Mouse (Mus musculus): Measurements from ENCODE around the gene Csf2ra. TPM values are rescaled to one million over a fixed set of nuclear protein-coding genes. Genes with fewer than 3 reads are reported as not detected.
"Not testable (repeated sequence)": the region's sequence is repeated elsewhere in the genome, so short reads cannot be mapped to it uniquely, and the experiment has no call there.

Gene Csf2ra
- polyA plus RNA-seq, 1 experiment from 2014 or later: 17.1 TPM

- H3K4me3 ChIP-seq; DNase-seq (ENCODE audit: low spot score); H3K9me3 ChIP-seq (replicated peaks); H3K27ac ChIP-seq (replicated peaks); H3K4me1 ChIP-seq; H3K27me3 ChIP-seq (ENCODE audit: low read depth, poor library complexity, severe bottlenecking); H3K36me3 ChIP-seq: not testable (repeated sequence)
- 89% methylated on average over 4 of the region's 4 CpGs for WGBS
Observed at GRCm38 (mm10) chr19:61247334-61247733, 19.1 kb upstream of the Csf2ra start.

DNA sequence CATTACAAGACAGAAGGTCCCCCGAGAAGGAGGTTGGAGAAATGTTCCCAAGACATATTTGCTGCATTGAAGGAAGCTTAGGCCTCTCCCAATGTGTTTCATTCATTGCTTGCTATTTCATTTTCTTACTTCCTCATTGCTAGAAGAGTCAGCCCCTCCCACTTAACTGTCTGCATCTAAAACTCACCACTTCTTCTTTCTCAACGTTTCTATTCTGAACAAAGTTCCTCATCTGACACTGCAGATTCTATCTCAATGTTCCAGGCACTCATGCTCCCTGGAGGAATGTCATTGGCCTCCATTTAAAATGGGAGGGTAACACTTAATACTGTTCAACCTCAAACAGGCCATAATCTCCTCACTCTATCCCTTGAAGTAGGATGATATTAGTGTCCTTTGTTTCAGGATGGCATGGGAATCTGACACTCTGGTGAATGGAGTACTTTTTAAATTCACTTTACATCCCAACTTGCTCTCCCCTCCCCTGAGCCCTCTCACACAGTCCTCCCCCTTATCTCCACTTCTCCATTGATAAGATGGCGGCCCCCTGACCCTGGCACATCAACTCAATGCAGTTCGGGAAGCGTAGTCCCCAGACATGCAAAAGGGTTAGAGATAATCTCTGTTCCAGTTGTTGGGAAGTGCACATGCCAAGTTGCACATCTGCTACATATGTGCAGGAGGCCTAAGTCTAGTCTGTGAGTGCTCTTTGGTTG lies 16.6 kb upstream of the Csf2ra start:
- no peak for DNase-seq (ENCODE audit: low spot score)
- Histone ChIP-seq H3K36me3 (no peaks in the 10 kb centered on the region), H3K4me1 (no peaks in the 10 kb centered on the region), H3K9me3 (replicated peaks) (no peaks in the 10 kb centered on the region), H3K4me3 (no peak overlapping the region), H3K27me3 (ENCODE audit: low read depth, poor library complexity, severe bottlenecking) (no peaks in the 10 kb centered on the region), H3K27ac (replicated peaks) (no peak overlapping the region)
- 79% methylated on average over 5 of the region's 5 CpGs for WGBS

DNA sequence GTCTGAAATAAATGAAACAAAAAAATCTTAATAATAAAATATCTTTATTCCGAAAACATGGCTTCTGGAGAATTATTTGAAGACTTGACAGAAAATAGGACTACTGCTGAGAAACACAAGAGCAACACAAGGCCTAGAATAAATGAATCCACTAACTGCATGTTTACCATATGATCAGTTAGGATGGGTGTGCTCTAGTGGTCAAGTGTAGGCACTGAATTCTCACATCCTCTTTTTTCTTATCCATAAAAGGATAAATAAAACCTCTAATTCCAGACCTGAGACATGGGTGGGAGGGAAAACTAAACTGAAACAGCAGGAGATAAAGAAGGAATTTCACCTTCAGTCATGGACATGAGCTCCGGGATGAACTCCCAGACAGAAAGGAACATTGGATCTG lies 9.7 kb upstream of the Csf2ra start:
- no peaks in the 10 kb centered on the region for H3K36me3 ChIP-seq
- no peaks in the 10 kb centered on the region for H3K27me3 ChIP-seq (ENCODE audit: low read depth, poor library complexity, severe bottlenecking)

DNA sequence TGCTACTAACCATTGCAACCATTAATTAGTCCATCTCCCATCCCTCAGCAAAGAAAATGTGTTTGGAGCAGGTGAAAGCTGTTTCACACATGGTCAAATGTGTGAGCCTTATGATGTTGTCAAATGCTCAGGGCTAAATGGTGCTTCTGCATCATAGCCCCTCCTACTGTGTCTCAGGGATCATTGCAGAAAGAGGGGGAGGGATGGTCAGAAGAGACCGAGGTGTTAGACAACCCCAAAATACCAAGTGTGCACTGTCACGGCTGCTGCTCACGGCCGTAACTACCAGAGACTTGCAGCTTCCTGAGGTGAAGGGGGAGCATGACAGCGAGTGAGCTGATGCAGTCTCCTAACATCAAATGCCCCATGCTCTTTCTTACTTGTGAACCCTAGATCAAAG lies 6.3 kb upstream of the Csf2ra start:
- no peak for DNase-seq (ENCODE audit: low spot score)
- Histone ChIP-seq H3K4me1 (no peaks in the 10 kb centered on the region), H3K36me3 (no peaks in the 10 kb centered on the region), H3K27ac (replicated peaks) (no peak overlapping the region), H3K9me3 (replicated peaks) (no peaks in the 10 kb centered on the region), H3K27me3 (ENCODE audit: low read depth, poor library complexity, severe bottlenecking) (no peaks in the 10 kb centered on the region), H3K4me3 (no peak overlapping the region)
- 70% methylated on average over 5 of the region's 5 CpGs for WGBS

More for the DNA sequence above, 9.7 kb upstream of the Csf2ra start:
- 88% methylated on average over 2 of the region's 2 CpGs for WGBS
- no peak for DNase-seq (ENCODE audit: low spot score)
- H3K4me1 ChIP-seq: no peaks in the 10 kb centered on the region
- no peak overlapping the region for H3K4me3 ChIP-seq
- H3K9me3 ChIP-seq (replicated peaks): no peaks in the 10 kb centered on the region
- H3K27ac ChIP-seq (replicated peaks): no peak overlapping the region

DNA sequence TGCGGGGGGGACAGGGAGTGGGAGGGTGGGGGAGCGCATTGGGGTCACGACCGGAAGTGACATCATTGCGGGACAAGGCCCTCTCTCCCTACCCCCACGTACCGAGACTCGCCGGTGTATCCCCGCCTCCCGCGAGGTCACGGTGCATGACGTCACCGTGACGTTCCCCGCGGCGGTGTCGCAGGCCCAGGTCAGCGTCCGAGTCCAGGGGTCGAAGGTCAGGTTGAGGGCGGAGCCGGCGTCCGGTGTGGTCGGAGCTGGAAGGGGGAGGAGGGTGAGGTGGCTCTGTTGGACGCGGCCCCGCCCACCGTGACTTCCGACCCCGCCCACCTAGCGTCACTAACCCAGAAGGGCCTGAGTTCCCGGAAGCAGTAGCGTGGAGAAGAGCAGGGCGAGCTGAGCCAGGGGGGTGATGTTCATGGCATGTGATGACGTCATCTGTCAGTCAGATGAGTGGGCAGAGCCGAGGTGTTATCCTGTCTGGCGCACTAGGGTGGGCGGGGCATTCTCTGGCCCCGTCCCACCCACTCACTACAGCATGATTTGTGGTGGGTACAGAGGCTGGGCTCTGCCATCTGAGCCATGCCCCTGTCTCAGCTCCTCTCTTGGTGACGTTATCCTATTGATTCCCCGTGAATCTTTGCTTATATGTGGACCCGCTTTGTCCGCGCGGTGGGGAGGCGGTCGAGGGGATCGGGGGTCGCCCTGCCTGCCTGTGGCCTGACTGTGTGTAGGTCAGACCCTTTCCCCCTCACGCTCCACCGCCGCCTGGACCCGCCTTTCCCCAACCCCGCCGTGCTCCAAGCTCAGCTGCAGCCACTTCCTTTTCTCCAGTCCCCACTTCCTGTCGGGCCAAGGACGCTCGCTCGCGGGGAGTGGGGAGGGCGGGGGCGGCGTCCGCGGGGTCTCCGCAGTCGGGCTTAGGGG lies 1.0 kb downstream of the Csf2ra start:
- Histone ChIP-seq H3K4me3 (peak overlapping the region; percentile 69), H3K4me1 (peaks cover 27% of the 10 kb centered on the region), H3K27me3 (ENCODE audit: low read depth, poor library complexity, severe bottlenecking) (no peaks in the 10 kb centered on the region), H3K36me3 (no peaks in the 10 kb centered on the region), H3K27ac (replicated peaks) (peak overlapping the region; percentile 88), H3K9me3 (replicated peaks) (peaks cover 25% of the 10 kb centered on the region)
- WGBS: 5% methylated on average over 71 of the region's 71 CpGs
- DNase-seq (ENCODE audit: low spot score): peak; percentile 92

- Histone ChIP-seq H3K27ac (replicated peaks) (peak overlapping the region; percentile 88), H3K4me3 (peak overlapping the region; percentile 69), H3K9me3 (replicated peaks) (peaks cover 25% of the 10 kb centered on the region), H3K36me3 (no peaks in the 10 kb centered on the region), H3K27me3 (ENCODE audit: low read depth, poor library complexity, severe bottlenecking) (no peaks in the 10 kb centered on the region), H3K4me1 (peaks cover 27% of the 10 kb centered on the region)
- WGBS: 5% methylated on average over 71 of the region's 71 CpGs
- DNase-seq (ENCODE audit: low spot score): peak; percentile 79
Observed at GRCm38 (mm10) chr19:61226401-61226927, 1.8 kb downstream of the Csf2ra start.

GRCm38 (mm10) chr19:61225526-61226400 lies 2.5 kb downstream of the Csf2ra start:
- DNase-seq (ENCODE audit: low spot score): peak; percentile 89
- peaks cover 25% of the 10 kb centered on the region for H3K9me3 ChIP-seq (replicated peaks)
- peak overlapping the region; percentile 88 for H3K27ac ChIP-seq (replicated peaks)
- H3K4me1 ChIP-seq: peaks cover 27% of the 10 kb centered on the region
- H3K36me3 ChIP-seq: no peaks in the 10 kb centered on the region
- no peaks in the 10 kb centered on the region for H3K27me3 ChIP-seq (ENCODE audit: low read depth, poor library complexity, severe bottlenecking)
- 7% methylated on average over 70 of the region's 70 CpGs for WGBS
- peak overlapping the region; percentile 69 for H3K4me3 ChIP-seq

- peaks cover 27% of the 10 kb centered on the region for H3K4me1 ChIP-seq
- H3K9me3 ChIP-seq (replicated peaks): peaks cover 25% of the 10 kb centered on the region
- no peaks in the 10 kb centered on the region for H3K27me3 ChIP-seq (ENCODE audit: low read depth, poor library complexity, severe bottlenecking)
- H3K4me3 ChIP-seq: peak overlapping the region; percentile 69
- no peaks in the 10 kb centered on the region for H3K36me3 ChIP-seq
- peak; percentile 19 for DNase-seq (ENCODE audit: low spot score)
- H3K27ac ChIP-seq (replicated peaks): peak overlapping the region; percentile 88
- WGBS: 26% methylated on average over 53 of the region's 53 CpGs
Observed at GRCm38 (mm10) chr19:61224678-61225525, 3.3 kb downstream of the Csf2ra start.

DNA sequence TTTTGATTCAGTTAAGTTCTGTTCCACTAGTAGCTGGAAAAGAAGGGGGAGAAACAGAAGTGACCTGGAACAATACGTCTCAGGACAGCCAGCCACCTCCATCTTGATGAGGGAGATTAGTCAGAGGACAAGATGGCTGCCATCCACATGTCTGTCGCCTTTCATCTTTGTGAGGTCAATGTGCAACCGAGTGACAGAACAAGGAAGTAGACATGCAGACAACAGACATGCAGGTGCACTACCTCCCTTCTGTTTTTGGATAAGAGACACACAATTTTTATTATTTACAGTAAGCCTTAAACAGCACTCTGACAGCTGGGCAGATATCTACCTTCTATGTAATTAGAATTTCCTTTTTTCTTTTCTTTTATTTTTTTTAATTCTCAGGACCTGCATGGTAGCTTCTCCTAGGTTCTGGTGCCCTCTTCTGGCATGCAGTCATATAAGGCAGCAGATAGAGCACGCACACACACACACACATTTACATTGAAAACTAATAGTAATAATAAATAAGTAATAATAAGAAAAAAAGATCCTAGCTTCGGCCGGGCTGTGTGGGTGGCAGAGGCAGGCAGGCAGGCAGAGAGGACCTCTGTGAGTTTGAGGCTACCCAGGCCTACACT lies 4.4 kb downstream of the Csf2ra start:
- Histone ChIP-seq H3K4me3 (no peak overlapping the region), H3K27me3 (ENCODE audit: low read depth, poor library complexity, severe bottlenecking) (no peaks in the 10 kb centered on the region), H3K27ac (replicated peaks) (no peak overlapping the region), H3K9me3 (replicated peaks) (peaks cover 25% of the 10 kb centered on the region), H3K36me3 (no peaks in the 10 kb centered on the region), H3K4me1 (peaks cover 27% of the 10 kb centered on the region)
- WGBS: 92% methylated on average over 6 of the region's 6 CpGs
- no peak for DNase-seq (ENCODE audit: low spot score)

DNA sequence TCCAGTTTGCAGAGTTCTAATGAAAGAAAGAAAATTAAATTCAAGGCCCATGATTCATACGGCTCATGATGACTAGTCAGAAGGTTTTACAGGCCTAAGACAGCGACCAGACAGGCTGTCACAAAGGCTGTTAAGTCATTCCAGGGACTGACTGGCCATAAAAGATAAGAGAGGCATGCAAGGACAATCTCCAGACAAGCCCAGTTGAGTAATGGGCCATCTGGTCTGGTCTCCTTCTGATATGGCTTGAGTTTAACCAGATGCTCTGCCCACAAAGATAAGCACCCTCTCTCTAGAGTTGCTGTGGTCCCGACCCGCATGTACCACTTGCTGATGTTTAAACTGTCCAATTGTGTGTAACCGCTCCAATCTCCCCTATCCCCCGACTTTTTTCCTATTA lies 20.7 kb downstream of the Csf2ra start:
- not testable (repeated sequence) for H3K4me3 ChIP-seq; DNase-seq (ENCODE audit: low spot score); H3K9me3 ChIP-seq (replicated peaks); H3K27ac ChIP-seq (replicated peaks); H3K4me1 ChIP-seq; H3K27me3 ChIP-seq (ENCODE audit: low read depth, poor library complexity, severe bottlenecking); H3K36me3 ChIP-seq
- 87% methylated on average over 6 of the region's 6 CpGs for WGBS

DNA sequence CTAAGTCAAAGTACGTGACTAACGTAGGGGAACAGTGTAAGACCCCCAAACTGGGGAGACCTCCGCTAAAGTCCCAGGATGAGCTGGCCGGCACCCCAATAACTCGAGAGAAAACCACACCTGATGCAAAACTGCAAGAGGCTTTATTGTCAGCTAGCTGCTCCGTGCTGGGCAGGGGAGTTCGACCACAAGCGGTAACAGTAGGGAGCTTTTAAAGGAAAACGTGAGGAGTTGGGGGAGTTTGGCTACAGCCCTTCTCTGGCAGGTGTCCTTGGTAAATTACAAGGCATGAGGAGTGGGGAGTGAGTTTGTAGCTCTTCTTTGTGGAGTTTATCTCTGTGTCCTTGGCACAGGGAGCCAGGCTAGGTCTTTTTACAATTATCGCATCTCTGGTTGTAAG lies 28.4 kb downstream of the Csf2ra start:
- whole genome bisulfite sequencing: 25% methylated on average over 10 of the region's 10 CpGs
- peak; percentile 27 for DNase-seq (ENCODE audit: low spot score)
- no peaks in the 10 kb centered on the region for H3K27me3 ChIP-seq (ENCODE audit: low read depth, poor library complexity, severe bottlenecking)

More for the DNA sequence above, 28.4 kb downstream of the Csf2ra start:
- H3K4me3 ChIP-seq: no peak overlapping the region
- no peaks in the 10 kb centered on the region for H3K4me1 ChIP-seq
- no peak overlapping the region for H3K27ac ChIP-seq (replicated peaks)
- no peaks in the 10 kb centered on the region for H3K36me3 ChIP-seq
- 0 out of 2 replicates have a peak, but pooled peaks cover 4% of the 10 kb centered on the region for H3K9me3 ChIP-seq (replicated peaks)

Data from midbrain, embryonic 10.5 days (tissue).